Mouse (Mus musculus): ENCODE measurements around the gene Scube1. TPM values are rescaled to one million over a fixed set of nuclear protein-coding genes. Genes with fewer than 3 reads are reported as not detected.

Gene Scube1
- polyA plus RNA-seq, 1 experiment from 2014 or later = 0.41 TPM

GRCm38 (mm10) chr15:83636759-83637158, 88.1 kb downstream of the Scube1 start:
- no peak overlapping the region for H3K27ac ChIP-seq (ENCODE audit: low read depth)
- H3K36me3 ChIP-seq (replicated peaks; ENCODE audit: insufficient read depth, low read length) = no peaks in the 10 kb centered on the region
- no peaks in the 10 kb centered on the region for H3K4me1 ChIP-seq (ENCODE audit: insufficient read depth)
- no peaks in the 10 kb centered on the region for H3K9me3 ChIP-seq (ENCODE audit: low read length)
- ATAC-seq = no peak
- H3K4me3 ChIP-seq (ENCODE audit: low read depth, low read length) = no peak overlapping the region
- no peak overlapping the region for H3K9ac ChIP-seq (replicated peaks)
- no peak for TF ChIP-seq CTCF (IDR thresholded peaks at IDR 0.05; ENCODE audit: low read depth)
- no peak for TF ChIP-seq EP300 (IDR thresholded peaks at IDR 0.05; ENCODE audit: low read depth)
- H3K27me3 ChIP-seq (ENCODE audit: insufficient read depth, low read length) = no peaks in the 10 kb centered on the region
- 55% methylated on average over 6 of the region's 6 CpGs for WGBS (ENCODE audit: insufficient replicate concordance)
- H3K4me2 ChIP-seq (ENCODE audit: low read depth, low read length) = no peak overlapping the region
- DNase-seq = no peak

- WGBS (ENCODE audit: insufficient replicate concordance) = 33% methylated on average over 3 of the region's 3 CpGs
- ATAC-seq (no peak), DNase-seq (no peak)
- Histone ChIP-seq H3K36me3 (replicated peaks; ENCODE audit: insufficient read depth, low read length) (no peaks in the 10 kb centered on the region), H3K9me3 (ENCODE audit: low read length) (no peaks in the 10 kb centered on the region), H3K4me1 (ENCODE audit: insufficient read depth) (no peaks in the 10 kb centered on the region), H3K9ac (replicated peaks) (no peak overlapping the region), H3K27ac (ENCODE audit: low read depth) (no peak overlapping the region), H3K4me2 (ENCODE audit: low read depth, low read length) (no peak overlapping the region), H3K27me3 (ENCODE audit: insufficient read depth, low read length) (no peaks in the 10 kb centered on the region), H3K4me3 (ENCODE audit: low read depth, low read length) (no peak overlapping the region)
- TF ChIP-seq EP300 (IDR thresholded peaks at IDR 0.05; ENCODE audit: low read depth) (no peak), CTCF (IDR thresholded peaks at IDR 0.05; ENCODE audit: low read depth) (no peak)
These were observed 89.6 kb downstream of the Scube1 start for GRCm38 (mm10) chr15:83635251-83635650.

GRCm38 (mm10) chr15:83634076-83634475, 90.7 kb downstream of the Scube1 start:
- TF ChIP-seq CTCF (IDR thresholded peaks at IDR 0.05; ENCODE audit: low read depth) (peak; percentile 67), EP300 (IDR thresholded peaks at IDR 0.05; ENCODE audit: low read depth) (no peak)
- Histone ChIP-seq H3K4me3 (ENCODE audit: low read depth, low read length) (no peak overlapping the region), H3K9me3 (ENCODE audit: low read length) (no peaks in the 10 kb centered on the region), H3K4me1 (ENCODE audit: insufficient read depth) (no peaks in the 10 kb centered on the region), H3K4me2 (ENCODE audit: low read depth, low read length) (no peak overlapping the region), H3K27me3 (ENCODE audit: insufficient read depth, low read length) (no peaks in the 10 kb centered on the region), H3K27ac (ENCODE audit: low read depth) (no peak overlapping the region), H3K36me3 (replicated peaks; ENCODE audit: insufficient read depth, low read length) (no peaks in the 10 kb centered on the region), H3K9ac (replicated peaks) (no peak overlapping the region)
- ATAC-seq = no peak
- WGBS (ENCODE audit: insufficient replicate concordance) = 10% methylated on average over 1 of the region's 1 CpGs
- no peak for DNase-seq

GRCm38 (mm10) chr15:83631071-83631470, 93.8 kb downstream of the Scube1 start:
- Histone ChIP-seq H3K27me3 (ENCODE audit: insufficient read depth, low read length) (no peaks in the 10 kb centered on the region), H3K27ac (ENCODE audit: low read depth) (no peak overlapping the region), H3K4me1 (ENCODE audit: insufficient read depth) (no peaks in the 10 kb centered on the region), H3K4me2 (ENCODE audit: low read depth, low read length) (no peak overlapping the region), H3K4me3 (ENCODE audit: low read depth, low read length) (no peak overlapping the region), H3K9me3 (ENCODE audit: low read length) (no peaks in the 10 kb centered on the region), H3K36me3 (replicated peaks; ENCODE audit: insufficient read depth, low read length) (no peaks in the 10 kb centered on the region), H3K9ac (replicated peaks) (no peak overlapping the region)
- DNase-seq = no peak
- no peak for ATAC-seq
- TF ChIP-seq EP300 (IDR thresholded peaks at IDR 0.05; ENCODE audit: low read depth) (no peak), CTCF (IDR thresholded peaks at IDR 0.05; ENCODE audit: low read depth) (no peak)
- WGBS (ENCODE audit: insufficient replicate concordance) = 69% methylated on average over 7 of the region's 7 CpGs

GRCm38 (mm10) chr15:83629716-83630115, 95.1 kb downstream of the Scube1 start:
- Histone ChIP-seq H3K9ac (replicated peaks) (no peak overlapping the region), H3K27me3 (ENCODE audit: insufficient read depth, low read length) (no peaks in the 10 kb centered on the region), H3K4me1 (ENCODE audit: insufficient read depth) (no peaks in the 10 kb centered on the region), H3K9me3 (ENCODE audit: low read length) (no peaks in the 10 kb centered on the region), H3K4me2 (ENCODE audit: low read depth, low read length) (no peak overlapping the region), H3K27ac (ENCODE audit: low read depth) (no peak overlapping the region), H3K36me3 (replicated peaks; ENCODE audit: insufficient read depth, low read length) (no peaks in the 10 kb centered on the region), H3K4me3 (ENCODE audit: low read depth, low read length) (no peak overlapping the region)
- WGBS (ENCODE audit: insufficient replicate concordance) = 62% methylated on average over 3 of the region's 3 CpGs
- no peak for TF ChIP-seq EP300 (IDR thresholded peaks at IDR 0.05; ENCODE audit: low read depth)
- peak; percentile 35 for TF ChIP-seq CTCF (IDR thresholded peaks at IDR 0.05; ENCODE audit: low read depth)
- no peak for ATAC-seq
- DNase-seq = no peak

GRCm38 (mm10) chr15:83626142-83626645, 98.6 kb downstream of the Scube1 start:
- Histone ChIP-seq H3K27ac (ENCODE audit: low read depth) (no peak overlapping the region), H3K4me1 (ENCODE audit: insufficient read depth) (no peaks in the 10 kb centered on the region), H3K27me3 (ENCODE audit: insufficient read depth, low read length) (no peaks in the 10 kb centered on the region), H3K36me3 (replicated peaks; ENCODE audit: insufficient read depth, low read length) (no peaks in the 10 kb centered on the region), H3K9ac (replicated peaks) (no peak overlapping the region), H3K4me2 (ENCODE audit: low read depth, low read length) (no peak overlapping the region), H3K9me3 (ENCODE audit: low read length) (no peaks in the 10 kb centered on the region), H3K4me3 (ENCODE audit: low read depth, low read length) (no peak overlapping the region)
- no peak for DNase-seq
- WGBS (ENCODE audit: insufficient replicate concordance) = 87% methylated on average over 2 of the region's 2 CpGs
- no peak for ATAC-seq
- TF ChIP-seq EP300 (IDR thresholded peaks at IDR 0.05; ENCODE audit: low read depth) (no peak), CTCF (IDR thresholded peaks at IDR 0.05; ENCODE audit: low read depth) (no peak)

- Histone ChIP-seq H3K4me3 (ENCODE audit: low read depth, low read length) (no peak overlapping the region), H3K4me2 (ENCODE audit: low read depth, low read length) (no peak overlapping the region), H3K9me3 (ENCODE audit: low read length) (no peaks in the 10 kb centered on the region), H3K4me1 (ENCODE audit: insufficient read depth) (no peaks in the 10 kb centered on the region), H3K9ac (replicated peaks) (no peak overlapping the region), H3K36me3 (replicated peaks; ENCODE audit: insufficient read depth, low read length) (no peaks in the 10 kb centered on the region), H3K27ac (ENCODE audit: low read depth) (no peak overlapping the region), H3K27me3 (ENCODE audit: insufficient read depth, low read length) (no peaks in the 10 kb centered on the region)
- ATAC-seq (no peak), DNase-seq (no peak)
- TF ChIP-seq EP300 (IDR thresholded peaks at IDR 0.05; ENCODE audit: low read depth) = no peak
- no peak for TF ChIP-seq CTCF (IDR thresholded peaks at IDR 0.05; ENCODE audit: low read depth)
- WGBS (ENCODE audit: insufficient replicate concordance) = 68% methylated on average over 3 of the region's 3 CpGs
These were observed 109.6 kb downstream of the Scube1 start for GRCm38 (mm10) chr15:83615245-83615644.

All from liver, postnatal 0 days (tissue).